Mouse (Mus musculus) naive thymus-derived CD4-positive, alpha-beta T cell, adult 2 months (primary cell): ENCODE measurements at regions not wholly inside any gene's neighbourhood (a gene's known extent, or its start where the extent isn't known, plus 50 kb on each side); places are given as distances from the start of the nearest gene placed in this dataset.

Source experiments
- DNase-seq: peaks from one replicate; pipeline ENCODE4 v3.0.0-alpha.2; 2011; ENCODE audit warnings: low read depth

DNA sequence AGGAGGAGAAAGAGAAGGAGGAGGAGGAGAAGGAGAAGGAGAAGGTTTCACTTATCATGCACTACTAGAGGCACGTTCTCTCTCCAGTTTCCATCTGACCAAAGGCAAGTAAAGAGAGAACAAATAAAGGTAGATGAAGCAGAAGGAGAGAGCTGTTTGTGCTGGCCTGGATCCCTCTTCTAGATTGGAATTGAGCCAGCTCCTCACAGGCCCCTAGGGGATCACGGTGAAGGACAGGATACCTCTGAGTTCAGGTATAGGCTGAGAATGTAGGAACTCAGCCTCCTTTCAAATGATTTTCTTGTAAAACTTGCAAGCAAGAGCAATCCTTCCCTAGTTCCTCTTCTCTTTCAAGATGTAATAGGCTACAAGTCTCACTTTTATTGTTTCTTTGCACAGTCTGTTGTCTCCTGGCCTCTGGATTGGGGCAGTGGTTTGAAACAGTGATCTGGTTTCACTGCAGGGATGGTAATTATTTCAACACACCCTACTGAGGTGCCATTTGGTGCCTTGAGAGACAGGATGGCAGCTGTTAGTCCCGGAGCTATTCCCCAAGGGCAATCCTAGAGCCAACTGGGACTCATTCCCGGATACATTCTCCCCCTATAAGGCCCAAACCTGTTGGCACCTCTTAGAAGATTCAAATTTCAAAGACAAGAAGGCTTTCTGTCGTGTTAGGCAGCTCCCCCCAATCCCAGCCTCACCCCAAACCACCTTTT is 134.8 kb downstream of the Gm9817 start:
- no peak for DNase-seq

DNA sequence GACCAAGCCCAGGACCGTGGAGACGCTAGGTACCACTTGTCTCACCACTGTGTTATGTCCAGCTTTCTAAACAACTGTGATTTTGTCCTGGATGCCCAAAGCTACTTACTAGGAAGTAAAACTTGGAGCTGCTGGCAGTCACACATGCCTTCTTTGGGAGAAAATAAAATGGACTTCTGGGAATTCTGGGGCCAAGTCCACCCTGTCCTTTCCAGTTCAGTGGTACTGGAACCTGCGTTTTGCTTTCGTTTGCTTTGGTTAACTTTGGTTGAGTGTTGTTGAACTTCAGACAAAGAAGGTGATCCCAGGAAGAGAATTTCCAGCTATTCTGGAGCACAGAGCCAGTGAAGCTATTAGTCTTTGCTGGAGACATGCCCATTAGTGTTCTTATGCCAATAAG is 139.8 kb downstream of the Gm9817 start:
- DNase-seq, result no peak

DNA sequence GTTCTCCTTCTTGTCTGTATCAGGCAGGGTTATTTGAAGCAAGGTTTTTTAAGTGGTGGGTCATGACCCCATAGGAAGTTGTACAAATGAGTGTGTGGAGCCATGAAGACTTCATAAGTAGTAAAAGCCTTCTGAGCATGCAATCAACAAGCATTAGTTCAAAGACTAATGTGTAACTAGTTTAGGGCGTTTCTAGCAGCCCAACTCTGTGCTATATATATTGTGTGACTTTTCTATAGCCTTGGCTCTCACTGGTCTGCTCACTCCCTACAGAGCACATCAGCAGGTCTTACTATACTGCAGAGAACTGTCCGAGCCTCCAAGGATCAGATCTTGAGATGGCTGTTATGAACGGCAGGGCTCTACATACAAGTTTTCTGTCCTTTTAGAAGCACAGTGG is 141.2 kb downstream of the Gm9817 start:
- DNase-seq, result no peak

DNA sequence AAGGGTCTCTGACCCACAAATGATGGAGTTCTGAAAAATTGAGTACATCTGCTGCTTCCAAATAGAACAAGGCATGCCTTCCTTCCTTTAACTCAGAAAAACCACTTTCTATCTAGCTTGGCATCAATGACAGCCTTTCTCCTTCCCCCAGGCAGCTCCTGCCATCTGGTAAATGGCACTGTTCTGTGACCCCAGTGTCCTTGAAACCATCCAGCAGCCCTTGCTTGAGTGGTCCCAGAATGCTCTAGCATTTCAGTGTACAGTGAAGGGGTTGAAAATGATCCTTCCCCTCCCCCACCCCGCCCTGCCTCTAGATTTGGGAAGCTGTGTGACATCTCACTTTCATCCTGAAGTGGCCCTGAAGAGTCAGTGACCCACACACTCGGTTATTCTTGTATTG is 152.3 kb downstream of the Gm9817 start:
- no peak for DNase-seq

DNA sequence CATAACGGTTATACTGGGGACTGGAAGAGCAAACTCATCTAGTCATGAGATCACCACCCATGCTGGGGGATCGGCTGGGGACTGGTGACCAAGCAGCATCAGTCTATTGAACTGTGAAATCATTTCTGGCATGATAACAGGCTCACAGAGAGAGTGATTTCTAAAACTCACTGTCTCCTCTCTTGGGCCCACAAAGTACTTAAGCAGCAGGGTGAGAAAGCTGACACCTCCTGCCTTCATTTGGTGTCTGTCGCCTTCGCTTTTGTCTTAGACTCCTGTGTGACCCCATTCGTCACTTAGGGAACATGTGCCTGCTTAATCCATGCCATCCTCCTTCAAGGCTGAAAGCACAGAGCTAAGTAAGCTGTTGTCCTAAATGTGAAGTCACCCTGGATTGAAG is 154.3 kb upstream of the Mylip start:
- DNase-seq, result no peak

DNA sequence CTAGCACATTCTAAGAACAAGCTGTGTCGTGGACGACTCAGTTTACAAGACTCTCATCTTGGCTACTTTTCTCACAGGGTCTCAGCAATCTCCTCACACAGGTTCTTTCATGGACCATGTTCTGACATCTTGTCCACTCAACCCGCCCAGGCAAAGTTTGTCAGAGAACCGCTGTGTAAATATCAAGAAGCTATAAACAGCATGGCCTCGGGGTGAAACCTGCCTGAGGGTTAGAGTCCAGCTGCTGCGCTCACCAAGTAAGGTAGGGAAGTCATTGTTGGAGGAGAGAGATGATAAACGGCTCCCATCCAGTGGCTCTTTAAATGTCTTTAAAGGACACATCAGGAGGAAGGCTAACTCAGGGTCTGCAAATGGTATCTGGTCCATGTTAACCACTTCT is 151.3 kb upstream of the Mylip start:
- no peak for DNase-seq

DNA sequence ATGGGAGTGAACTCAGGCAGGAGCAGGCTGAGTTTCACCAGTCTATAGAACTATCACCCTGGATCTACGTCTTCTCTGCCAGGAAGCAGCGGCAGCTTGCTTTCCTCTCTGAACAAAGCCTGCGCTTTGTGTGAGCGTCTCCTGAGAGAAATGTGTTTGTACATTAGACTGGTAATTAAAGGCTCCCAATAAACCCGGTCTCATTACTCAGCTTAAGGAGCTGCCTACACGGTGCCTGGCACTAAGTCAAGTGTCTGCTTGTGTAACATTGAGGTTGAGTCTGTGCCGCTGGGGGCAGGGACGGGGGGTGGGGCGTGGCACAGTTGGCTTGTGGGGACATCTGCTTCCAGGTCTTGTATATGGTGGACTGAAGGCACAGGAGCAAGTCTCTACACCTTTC is 150.4 kb upstream of the Mylip start:
- DNase-seq, result no peak

DNA sequence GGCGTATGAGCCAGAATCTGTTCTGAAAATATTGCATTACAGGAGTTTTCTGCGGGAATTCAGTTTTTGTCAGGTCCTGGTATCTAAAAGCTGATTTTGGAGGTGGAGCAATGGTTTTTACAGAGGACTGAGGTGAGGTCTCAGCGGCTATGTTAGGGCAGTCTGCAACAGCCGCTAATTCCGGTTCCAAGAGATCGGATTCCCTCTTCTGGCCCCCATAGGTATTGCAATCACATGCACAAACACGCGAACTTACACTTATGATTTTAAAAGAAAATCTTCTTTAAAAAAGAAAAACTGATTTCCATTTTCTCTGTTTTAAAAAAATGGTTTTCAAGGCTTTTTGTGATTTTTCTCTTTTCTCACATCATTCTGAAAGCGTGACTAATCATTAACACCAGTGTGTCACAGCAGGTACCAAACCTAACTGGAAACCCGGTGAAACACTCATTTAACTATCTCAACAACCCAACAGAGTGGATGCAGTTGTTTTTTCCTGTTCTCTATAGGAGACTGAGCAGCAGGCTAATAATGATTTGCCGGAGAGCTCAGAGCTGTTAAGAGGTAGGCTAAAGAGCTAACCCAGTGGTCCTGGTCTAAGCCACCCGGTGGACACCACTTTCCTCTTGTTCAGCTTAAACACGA is 149.4 kb upstream of the Mylip start:
- no peak for DNase-seq

DNA sequence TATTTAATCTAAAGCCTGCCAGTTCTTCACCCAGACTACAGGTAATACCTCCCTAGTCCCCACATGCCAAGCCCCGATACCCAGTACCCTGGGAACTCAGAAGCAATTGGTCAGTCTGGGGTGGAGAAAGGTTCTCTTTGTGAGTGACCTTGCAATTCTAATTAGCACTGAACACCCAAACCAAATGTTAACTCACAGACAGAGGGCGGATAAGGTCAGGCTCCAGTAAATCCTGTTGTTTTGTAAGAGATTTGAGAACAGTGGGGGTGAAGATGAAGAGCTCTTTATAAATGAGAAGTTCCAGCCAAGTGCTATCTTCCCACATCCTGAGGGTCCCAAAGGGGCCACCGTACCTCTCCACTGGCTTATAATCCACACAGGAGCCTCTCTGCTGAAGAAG is 147.3 kb upstream of the Mylip start:
- DNase-seq, result no peak

DNA sequence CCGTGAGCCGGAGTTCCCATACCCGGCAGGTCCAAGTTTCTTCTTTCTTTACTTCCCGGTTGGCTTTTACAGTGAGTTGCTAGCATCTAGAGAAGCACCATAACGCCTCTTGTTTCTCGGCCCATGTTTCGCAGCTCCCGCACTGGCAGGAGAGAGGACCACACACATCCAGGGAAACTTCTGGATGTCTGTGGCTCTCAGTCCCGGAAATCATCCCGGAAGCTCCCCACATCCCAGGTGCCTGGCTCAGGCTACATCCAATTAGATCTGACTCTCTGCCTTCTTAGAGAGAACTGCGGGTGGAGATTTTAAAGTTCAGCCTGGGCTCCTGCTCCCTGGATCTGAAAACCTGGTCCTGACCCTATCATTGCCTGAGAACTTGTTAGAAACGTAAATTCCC is 146.8 kb upstream of the Mylip start:
- no peak for DNase-seq

DNA sequence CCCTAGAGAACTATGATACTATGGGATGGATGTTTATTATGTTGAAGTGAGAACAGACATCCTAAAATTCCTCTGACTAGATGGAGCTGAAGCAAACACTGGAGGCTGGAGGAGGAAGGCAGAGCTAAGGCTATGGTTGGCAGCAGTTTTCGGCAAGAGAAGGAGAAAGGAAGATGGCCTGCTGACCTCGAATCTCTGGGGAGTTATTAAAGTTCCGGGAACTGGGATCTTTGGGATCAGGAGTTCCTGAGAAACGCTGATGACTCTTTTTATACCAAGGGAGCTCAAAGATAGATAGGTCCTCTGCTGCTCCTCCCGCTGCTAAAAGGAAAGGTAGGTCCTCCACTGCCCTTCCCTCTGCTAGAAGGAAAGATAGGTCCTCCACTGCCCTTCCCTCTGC is 143.9 kb upstream of the Mylip start:
- no peak for DNase-seq

DNA sequence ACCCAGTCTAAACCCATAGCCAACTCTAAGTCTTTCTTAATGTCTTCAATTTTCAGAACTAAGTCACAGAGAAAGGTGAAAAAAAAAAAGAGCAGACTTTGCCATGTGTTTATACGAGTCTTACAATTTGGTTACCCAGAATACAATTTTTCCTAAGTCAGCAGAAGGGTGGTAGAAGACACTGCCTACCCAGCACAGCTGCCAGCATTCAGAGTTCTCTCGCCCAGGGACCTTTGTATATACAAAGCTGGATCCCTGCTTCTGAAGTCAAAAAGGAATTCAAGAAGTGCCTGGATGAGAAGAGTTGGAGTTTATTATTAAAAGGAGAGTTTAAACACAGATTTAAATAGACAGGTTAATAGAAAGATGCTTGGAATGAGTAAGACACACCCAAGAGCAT is 143.2 kb upstream of the Mylip start:
- DNase-seq, result no peak

DNA sequence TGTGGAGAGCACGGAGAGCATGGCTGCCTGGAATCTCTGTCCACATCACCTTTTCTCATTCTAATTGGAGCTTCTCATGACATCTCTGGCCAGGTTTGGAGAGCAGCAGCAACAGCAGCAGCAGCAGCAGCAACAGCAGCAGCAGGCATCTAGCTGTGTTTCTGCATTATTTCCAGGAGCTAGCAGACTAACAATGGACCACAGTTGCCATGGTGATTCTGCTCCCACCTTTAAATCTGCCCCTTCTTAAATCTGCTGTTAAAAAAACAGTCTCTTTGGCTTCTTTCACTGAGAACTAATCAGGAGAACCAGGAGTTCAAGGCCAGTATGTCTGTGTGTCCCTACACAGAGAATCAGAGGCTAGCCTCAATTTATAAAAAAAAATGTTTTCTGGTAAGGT is 139.5 kb upstream of the Mylip start:
- DNase-seq, result no peak

DNA sequence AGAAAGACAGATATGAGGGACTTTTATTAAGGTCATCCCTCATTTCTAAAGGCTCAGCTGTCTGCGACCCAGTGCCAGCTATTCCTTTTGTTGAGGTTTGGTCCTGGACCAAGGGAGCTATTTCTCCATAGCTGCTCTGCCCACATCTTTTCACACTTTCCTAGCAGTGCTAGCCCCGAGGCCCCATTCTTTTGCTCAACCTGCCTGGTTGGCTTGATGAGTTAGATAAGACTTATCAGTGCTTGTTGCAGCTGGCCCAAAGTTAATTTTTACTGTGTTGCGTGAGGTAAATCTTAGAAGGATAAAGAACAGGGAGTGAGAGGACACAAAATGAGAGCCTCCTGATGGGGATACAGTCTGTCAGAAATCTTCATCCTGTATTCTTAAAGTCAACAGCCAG is 138.5 kb upstream of the Mylip start:
- no peak for DNase-seq

DNA sequence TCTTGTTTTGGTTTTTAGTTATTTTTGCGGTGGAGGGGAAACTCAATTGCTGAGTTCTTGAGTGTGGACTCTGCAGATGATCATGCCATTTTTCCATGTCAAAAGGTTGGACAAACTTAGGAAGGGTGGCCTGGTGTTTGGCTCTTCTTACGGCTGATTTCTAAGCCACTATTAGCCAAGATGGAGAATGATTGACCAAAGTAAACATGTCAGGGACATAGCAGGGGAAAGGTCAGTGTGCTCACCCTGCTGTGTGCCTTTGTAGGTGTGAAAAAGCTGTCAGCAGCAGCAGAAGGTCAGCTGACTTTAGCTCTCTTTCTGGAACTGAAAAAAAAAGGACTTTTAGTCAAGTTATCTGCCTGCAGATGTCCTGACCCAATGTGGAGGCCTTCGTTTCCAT is 137.4 kb upstream of the Mylip start:
- no peak for DNase-seq

DNA sequence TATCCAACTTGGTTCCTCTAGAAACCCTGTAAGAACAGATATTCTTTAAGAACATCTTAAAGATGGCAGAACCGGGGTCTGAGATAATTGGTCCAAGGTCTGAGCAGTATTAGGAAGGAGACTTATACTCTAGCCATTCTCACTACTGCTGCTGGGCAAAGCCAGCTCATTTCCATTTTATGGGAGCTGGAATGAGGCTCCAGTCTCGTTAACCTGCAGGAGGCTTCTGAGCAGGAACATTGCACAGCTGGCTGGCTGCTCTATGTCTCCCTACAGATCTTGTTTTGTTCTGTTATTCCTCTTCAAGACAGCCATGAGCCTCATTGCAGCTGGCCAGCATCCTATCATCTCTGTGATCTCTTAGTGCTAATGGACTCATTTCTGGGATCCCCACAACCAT is 136.3 kb upstream of the Mylip start:
- DNase-seq, result no peak

DNA sequence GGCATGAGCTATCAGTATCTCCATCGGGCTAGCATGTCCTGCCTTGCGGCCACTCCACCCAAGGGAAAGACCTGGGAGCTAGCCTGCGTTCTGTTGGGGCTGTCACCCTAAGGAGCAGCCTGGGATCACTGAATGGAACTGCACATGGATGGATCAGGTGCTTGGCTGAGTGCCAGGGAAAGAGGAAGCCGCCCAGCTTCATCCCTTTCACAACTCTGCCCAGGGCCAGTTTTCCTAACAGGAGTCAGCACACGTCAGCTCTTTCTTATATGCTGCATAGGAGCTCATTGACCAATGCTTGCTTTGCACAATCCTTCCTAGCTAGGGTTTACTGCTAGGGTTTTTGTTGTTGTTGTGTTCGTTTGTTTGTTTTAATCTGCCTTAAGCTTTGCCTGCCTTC is 134.3 kb upstream of the Mylip start:
- no peak for DNase-seq

DNA sequence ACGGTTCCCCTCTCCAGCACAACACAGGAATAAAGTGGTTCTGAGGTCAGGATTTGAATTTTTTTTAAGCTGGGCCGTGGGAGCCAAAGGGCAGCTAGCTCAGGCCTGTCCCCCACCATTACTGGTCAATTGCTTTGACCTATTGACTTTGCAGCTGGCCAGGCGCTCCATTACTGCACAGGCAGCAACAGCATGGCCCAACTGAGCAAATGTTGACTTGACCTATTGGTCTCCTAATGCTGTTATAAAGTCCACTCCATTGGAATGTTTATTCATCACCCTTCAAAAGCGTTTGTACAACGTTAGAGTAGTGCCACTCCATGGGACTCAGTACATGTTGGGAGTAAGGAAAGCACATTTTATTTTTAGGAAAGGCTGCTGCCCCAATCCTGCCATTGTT is 127.5 kb upstream of the Mylip start:
- no peak for DNase-seq

DNA sequence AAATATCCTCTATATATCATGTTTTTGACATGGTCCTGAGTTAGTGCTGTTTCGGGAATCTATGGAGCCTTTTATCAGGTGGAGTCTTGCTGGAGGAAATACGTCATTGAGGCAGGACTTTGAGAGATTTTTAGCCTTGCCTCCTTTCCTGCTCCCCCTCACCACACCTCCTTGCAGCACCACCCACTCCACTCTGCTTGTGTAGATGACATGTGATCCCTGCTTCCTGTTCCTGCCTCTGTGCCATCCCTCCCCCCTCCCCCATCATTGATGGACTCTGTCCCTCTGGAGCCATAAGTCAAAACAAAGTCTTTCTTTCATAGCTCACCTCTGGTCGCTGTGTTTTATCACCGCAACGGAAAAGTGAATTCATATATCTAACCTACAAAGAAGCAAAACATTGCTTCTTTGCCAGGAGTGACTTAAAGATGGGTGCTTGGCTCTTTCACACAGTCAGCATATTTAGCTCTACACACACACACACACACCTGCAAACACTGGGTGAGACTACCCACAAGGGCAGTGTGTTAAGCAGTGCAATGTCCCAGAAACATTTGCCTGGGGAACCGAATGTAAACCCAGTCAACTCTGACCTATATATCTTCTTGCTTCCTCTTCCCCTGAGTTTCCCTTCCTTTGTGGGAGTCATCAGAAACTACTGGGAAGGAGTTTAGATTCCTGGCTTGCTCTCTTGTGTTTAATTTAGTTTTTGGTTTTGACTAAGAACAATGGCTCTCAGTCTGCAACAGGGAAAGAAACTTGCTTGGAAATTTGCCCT is 123.1 kb upstream of the Mylip start:
- DNase-seq, result no peak

DNA sequence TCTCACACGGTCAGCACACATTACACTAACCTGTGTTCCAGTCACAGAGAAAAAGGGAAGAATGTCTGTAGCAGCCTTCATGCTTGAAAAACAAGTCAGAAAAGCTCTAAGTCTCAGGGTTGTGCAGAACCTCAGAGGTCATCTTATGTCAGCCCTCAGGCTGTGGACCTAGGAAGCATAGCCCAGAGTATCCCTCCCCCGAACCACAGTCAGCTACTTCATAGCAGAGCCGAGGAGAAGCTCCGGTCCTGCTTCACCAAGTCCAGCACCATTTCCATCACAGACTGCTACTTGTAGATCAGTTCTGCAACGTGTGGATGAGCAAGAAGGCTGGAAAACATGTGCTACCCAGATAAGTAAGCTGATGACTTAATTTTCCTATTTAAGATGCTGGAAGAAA is 122.1 kb upstream of the Mylip start:
- no peak for DNase-seq

DNA sequence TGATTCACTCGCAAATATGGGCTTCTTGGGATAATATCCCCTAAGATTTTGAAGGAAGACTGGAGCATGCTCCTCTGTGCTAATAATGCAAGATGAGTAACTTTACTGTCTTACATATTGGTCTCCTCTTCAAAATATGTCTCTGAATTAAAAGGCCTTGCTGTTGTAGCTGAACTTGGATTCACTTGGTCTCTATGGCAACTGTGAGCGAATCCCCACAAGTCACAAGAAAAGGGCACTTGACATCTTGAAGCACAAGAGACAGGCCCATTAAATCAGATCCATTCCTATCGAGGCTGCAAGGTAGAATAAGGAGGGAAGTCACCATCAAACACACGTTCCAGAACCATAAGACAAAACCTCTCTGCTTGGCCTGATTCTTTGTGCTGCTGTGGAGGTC is 121.6 kb upstream of the Mylip start:
- DNase-seq, result no peak

DNA sequence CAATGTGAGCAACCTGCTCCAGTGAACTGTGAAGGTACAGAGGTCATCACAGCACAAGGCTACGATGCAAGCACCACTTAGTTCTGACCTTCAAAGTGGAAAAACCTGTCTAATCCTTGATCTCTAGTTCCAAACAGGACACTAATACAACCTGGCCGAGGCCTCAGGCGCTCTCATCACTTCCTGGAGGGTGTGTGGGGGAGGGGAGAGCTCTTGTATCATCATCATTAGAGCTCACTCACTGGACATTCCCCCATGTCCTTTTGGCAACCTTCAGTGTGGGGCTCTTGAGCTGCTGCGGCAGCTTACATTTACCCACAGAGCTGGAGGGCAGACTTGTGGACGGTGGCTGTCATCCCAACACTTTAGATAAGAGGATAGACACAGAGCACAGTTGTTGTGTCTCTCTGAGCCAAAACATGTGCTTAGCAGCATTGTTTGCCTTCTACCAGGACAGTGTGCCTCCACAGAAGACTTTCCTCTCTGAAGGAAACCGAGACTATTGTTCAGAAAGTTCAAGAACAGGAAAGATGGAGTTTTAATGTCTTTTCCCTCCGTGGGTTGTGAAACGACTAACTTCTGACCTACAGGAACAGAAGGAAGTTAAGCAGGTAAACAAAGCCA is 115.2 kb upstream of the Mylip start:
- DNase-seq, result no peak

DNA sequence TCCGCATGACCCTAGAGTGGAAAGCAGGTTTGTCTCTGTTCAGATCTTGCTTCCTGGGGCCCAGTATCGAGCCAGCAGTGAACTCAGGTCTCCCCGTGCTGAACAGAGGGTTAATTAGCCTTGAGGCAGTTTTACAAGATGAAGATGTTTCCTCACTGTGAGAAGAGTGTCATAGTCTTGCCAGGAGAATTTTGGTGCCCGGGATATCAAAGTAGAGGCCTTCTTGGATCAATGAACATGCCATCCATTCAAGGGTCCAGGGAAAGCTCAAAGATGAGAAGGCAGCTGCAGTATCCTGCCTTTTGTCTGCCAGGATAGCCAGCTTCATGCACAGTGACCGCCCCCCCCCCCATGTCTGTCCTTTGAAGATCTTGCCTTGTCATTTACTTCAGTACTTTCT is 114.2 kb upstream of the Mylip start:
- no peak for DNase-seq
